Mouse (Mus musculus) thymus, adult 18-20 months (tissue): ENCODE measurements around the gene Dcp1b.
"Not testable (repeated sequence)": the region's sequence is repeated elsewhere in the genome, so short reads cannot be mapped to it uniquely, and the experiment has no call there.

ENCODE experiments used
- DNase-seq, 2 experiments: peaks; one replicate each; pipeline ENCODE4 v3.0.0; 2022; ENCODE audit warnings: mixed read lengths in 2 of 2

The Dcp1b gene

DNA sequence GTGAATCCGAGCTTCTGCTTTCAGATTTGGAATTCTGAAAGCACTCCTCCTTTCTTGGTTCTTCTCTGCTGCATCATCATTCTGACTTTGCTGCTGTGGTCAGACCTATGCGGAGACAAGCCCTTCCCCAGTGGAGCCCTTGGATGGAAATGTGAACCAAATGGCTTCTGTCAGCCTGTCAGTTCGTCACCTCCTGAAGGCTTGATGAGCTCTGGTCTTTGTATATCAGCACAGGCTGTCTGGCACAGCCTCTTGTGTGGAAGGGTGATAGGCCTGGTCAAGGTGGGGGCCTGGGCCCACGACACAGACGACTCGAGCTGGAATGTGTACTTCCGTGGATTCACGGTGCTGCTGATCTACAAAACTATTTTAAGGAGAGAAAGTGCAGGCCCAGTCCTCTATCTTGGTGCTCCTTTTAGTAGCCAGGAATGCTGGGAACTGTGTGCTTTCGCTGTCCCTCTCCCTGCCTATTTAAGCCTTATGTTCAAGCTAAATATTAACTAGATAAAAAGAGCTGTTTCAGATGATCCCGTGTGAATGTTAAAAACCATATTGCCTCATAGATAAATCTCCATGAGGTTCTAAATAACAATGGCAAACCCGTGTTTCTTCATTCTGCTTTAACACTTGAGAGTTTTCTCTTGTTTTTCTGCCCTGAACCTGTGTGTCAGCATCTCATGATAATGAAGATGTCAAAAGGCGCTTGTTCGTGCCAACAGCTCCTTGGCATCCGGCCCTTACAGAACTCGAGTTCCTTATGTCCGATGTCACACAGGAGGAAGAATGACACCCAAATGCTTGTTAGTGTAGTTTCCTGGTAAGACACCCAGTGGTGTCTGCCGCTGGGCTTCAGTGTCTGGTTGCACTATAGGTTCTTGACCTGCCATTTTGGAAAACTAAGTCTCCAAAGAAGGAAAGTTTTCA lies 21.6 kb downstream of the Dcp1b start, which contains the start of gene Cacna1c:
Gene Cacna1c, minus strand, starts transcription at position 37 of the 924 bp plus-strand sequence.
- no peak for DNase-seq

DNA sequence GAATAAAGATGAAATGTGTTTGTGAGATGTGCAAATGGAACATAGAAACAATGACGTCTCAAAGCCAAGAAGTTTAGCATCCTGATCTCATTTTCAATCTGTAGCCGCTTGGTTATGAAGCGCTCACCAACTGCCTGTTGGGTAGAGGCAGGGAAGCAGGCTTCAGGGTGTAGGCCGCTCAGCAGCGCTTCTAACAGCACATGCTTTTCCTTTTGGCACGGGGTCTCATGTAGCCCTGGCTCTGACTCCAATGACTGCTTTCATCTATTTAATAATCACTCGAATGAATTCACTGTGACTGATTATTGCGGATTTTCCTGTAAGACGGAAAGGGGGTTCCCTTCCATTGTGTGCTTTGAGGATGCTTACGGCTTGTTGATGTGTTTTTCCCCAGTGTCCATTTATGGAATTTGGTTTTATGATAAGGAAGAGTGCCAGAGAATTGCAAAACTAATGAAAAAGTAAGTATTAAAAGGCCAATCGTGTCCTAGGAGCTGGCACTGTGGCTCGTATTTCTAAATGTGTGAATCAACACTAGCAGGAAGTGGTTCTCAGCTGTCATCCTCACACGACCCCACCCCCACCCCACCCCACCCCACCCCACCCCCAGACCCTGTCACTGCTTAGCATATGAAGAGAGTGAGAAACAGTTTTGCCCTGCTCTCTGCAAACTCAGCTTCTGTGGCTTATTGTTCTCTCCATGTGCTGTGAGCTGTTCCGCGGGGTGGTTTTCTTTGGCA lies 23.7 kb downstream of the Dcp1b start:
- no peak for DNase-seq

DNA sequence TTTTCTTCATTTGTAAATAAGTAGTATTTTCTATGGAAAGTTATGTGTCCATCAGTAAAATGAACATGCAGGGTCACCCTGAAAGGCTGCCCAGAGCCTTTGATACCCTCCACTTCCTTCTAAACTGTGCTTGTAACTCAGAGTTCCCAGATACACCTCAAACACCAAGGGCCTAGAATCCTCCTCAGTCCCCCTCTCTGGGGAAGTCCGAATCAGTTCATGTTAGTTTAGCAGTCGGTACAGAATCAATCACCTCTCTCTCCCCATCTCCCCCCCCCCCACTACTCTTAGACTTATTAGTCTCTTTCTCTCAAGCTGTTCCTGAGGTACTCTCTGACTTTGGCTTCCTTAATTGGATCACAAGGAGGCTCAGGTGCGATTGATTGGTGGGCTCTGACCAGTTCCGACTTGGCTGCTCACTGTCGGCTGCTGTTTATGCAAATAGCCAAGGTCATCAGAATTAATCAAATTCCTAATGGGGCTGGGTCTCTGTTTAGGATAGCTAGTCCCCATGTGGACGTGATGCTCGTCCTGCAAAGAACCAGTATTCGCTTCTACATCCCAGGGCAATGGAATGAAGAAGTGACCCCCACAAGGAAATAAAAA lies 24.3 kb downstream of the Dcp1b start:
- no peak for DNase-seq

DNA sequence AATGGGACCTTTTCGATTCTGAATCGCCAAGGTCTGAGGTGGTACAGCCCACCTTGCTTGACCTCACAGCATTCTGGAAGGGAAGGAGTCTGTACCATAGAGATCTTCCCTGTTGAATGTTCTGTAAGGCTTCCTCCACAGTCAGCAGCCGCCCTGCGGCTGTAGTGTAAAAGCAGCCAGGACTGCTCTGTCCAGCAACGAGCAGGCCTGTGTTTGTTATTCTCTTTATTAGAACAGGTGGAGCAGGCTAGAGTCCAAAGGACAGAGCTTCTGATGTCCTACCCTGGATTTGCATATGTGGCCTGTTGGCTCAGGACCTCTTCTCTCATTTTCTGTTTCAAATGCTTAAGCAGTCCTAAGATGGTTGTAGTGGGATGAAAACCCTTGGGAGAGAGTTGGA lies 25.3 kb downstream of the Dcp1b start:
- DNase-seq: no peak

DNA sequence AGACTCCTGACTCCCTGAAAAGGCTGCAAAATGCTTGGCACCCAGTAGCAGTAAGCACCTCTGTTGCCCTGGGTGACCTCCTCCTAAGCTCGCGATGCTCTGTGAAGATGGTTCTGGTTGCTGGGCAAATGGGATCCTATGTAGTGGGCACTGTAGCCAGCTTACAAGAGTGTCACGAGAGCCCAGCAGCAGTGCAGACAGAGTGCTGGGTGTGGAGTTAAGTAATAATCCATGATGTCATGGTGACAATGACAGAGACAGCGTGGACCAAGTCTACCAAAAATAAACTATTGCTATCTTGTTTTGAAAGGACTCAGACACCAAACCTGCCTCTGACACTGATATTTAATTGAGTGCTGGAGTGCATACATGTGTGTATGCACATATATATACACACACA lies 26.5 kb downstream of the Dcp1b start:
- DNase-seq: no peak

DNA sequence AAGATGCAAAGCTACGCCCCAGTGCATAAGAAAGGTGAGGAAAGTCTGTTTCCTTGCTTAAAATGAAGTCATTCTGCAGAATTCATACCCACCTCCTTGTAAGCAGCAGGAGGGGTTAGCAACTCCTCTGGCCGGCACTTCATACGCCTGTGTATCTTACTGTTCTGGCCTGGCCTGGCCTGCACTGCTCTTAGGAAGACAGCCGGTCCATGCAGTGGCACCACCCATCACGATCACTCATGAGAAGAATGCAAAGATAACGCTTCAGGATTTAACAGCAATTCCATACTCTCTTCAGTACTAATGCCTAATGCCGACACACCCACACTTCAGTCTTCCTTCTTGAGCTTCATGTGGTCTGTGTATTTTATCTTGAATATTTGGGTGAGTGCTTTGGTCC lies 29.2 kb downstream of the Dcp1b start:
- no peak for DNase-seq

DNA sequence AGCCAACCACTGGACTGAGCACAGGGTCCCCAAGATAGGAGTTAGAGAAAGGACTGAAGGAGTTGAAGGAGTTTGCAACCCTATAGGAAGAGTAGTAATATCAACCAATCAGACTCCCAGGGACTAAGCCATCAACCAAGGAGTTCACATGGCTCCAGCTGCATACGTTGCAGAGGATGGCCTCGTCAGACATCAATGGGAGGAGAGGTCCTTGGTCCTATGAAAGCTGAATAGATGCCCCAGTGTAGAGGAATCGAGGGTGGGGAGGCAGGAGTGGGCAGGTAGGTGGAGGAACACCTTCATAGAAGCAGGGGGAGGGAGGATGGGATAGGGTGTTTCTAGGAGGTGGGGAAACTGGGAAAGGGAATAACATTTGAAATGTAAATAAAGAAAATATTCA lies 29.9 kb downstream of the Dcp1b start:
- no peak for DNase-seq

DNA sequence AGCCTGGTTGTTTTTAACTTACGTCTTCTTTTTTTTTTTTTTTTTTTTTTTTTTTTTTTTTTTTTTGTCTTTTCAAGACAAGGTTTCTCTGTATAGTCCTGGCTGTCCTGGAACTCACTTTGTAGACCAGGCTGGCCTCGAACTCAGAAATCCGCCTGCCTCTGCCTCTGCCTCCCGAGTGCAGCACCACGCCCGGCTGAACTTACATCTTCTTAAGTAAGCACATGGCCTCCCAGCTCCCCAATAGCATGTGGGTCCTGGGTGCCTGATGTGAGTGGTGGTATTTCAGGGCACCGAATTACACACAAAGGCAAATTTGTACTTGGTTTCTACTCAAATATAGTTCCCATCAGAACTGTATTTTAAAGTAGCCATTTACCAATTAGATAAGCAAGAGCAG lies 31.0 kb downstream of the Dcp1b start:
- DNase-seq: not testable (repeated sequence)

DNA sequence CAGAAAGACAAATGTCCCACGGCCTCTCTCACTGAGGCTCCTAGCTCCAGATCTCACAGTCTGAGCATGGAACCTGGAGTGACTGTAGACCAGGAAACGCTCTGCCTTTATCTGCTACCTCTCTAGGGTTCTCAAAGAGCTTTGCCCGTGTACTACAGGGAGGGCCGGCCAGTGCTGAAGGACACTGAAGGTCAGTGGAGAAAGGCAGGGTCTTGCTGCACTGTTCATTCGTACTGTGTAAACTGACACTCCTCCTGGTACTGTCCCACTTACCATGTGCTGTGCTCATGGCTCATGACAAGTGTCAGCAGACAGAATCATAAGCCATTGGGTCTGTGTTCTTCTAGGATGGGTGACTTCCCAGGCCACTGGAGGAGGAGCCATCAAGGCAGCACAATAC lies 38.3 kb downstream of the Dcp1b start:
- DNase-seq: no peak

DNA sequence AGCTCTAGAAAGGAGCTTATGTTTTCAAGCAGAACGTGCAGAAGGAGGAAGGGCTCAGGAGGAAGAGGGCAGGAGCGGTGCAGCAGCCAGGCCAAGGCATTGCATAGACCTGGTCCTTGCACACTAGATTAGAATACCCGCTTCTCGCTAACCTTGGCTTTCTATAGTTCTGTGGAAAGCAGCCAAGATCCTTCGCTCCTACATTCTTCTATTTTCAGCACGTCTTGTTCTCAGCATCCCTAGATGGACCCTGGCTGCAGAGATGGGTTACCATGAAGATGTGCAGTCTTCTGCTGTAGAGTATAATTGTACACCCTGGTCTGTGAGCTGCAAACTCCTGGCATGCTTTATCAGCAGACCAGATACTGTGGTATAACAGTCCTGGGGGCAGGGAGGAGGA lies 39.1 kb downstream of the Dcp1b start:
- no peak for DNase-seq

DNA sequence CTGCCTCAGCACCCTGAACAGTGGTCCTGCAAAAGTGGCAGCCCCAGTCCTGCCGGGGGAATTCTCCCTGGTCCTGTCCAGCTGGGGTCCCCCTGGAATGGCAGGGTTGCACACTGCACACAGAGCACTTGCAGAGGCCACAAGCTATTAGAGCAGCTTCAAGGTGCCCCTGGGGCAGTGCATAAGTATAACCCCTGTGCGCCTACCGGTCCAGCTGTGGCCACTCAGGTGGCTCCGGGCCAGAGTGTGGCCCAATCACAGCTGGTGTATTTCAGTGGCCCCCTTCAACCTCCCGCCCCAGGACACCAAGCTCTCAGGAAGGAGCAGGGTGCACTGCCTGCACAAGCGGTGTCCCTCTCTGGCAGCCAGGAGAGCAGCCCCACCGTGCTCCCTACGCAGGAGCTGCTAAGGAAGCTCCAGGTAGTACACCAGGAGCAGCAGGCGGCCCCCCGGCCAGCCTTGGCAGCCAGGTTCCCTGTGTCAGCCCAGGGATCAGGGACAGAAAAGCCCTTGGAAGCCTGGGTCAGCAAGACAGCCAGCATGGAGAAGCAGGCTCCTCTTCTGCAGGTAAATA lies 40.1 kb downstream of the Dcp1b start:
- no peak for DNase-seq

DNA sequence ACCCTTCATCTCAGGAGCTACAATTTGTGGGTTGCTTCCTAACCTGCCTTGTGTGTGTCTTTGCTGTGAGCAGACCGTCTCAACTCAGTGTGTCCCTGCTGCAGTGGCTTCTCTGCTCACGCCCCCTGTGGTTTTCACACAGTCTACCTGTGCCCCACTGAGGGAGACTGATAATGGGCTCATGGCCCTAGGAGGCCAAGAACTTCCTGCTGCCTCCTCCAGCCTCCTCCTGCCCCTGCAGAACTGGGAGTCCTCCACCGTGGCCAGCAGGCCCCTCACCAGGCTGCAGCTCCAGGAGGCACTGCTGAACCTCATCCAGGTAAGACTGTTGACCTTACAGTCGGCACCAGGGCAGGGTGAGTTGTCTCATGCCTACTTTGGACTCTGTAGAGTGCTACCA lies 42.6 kb downstream of the Dcp1b start:
- no peak for DNase-seq

DNA sequence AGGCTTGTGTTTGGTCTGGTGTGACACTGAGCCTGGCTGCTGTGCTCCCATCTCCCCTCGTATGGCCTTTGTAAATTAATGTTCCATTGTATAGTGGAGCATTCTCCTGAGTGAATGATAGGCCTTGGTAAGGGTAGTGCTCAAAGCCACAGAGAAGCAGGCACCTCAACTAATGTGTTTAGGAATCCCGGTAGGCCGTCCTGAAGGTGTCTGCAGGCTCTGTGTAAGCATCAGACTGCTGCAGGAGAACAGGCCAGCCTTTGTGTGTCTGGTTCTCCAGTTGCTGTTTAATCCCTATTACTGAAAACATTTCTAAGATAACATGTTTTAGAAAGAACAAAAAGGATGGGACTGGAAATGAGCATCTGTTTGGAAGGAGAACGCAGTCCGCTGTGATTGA lies 43.5 kb downstream of the Dcp1b start:
- no peak for DNase-seq

DNA sequence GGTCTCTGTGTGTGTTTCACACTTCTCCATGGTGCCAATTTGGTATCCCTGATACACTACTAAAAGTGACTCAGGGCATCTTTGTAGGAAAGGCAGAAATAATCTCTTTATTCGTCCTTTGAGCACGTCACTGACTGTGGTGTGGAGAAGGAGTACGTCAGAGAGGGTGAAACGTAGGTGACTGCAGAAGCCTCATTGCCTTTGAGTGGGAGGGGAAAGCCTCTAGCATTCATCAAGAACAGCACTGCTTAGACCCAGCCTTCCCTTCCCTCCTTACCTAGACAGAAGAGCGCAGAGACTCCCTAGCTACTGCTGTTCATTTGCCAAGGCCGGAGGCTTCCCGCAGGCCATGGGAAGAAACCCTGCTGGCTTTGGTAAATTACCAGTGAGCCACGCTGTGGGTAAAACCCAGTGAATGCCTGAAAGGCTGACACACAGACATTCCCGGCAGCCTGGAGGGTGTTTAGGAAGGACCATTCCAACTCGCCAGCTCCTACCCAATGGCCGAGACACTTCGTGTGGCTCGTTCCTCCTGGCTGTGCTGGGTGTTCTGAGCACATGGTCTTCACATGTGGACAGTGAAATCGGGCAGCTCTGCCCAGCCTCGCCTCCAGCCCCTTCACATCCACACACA lies 44.3 kb downstream of the Dcp1b start:
- no peak for DNase-seq

DNA sequence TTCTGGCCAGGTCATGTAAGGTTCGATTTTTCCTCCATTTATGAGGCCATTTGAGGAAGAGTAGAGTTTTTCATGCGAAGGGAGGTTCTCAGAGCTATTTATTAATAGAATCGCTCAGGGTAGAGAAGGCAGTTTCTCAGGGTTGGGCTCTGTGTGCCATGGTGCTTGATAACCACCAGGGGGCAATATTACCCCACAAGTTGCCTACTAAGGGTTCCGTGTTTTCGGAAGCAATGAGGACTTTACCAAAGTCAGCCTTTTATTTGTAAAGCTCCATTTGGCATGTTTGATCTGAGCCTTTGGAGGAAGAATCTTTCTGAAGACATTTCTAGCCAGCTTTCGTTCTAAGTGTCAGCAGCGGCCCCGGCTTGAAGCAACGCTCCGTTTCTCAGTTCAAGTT lies 45.2 kb downstream of the Dcp1b start:
- no peak for DNase-seq

DNA sequence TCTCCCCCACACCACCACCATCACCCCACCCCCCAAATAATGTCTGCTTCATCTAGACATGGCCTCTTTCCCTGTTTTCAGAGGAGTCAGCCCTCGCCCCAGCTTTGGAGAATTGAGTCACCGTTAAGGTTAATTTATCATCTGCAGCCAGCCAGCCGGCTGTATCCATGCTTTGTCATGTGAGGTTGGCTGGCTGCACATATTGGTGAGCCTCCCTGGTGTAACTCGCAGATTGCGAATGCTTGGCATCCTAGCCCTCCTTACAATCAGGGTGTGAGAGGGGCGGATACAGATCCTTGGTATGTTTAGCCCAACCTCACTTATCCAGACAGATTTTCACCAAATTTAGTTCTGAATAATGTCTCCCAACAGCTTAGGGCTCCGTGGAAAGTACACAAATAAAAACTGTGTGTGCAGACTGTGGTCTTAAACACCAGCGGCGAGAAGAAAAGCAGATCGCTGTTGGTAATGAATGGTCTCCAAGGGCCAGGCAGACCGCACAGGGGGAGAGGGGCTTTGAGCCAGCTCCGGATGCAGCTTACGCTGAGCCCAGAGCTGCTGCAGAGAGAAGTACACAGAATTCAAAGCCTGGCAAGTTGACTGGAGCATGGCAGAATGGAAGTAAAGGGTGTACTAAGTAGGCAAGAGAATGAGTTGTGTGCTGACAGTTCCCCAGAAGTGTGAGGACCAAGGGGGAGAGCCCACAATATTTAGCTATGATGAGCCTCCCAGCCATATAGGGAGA lies 49.6 kb downstream of the Dcp1b start:
- DNase-seq: no peak

DNA sequence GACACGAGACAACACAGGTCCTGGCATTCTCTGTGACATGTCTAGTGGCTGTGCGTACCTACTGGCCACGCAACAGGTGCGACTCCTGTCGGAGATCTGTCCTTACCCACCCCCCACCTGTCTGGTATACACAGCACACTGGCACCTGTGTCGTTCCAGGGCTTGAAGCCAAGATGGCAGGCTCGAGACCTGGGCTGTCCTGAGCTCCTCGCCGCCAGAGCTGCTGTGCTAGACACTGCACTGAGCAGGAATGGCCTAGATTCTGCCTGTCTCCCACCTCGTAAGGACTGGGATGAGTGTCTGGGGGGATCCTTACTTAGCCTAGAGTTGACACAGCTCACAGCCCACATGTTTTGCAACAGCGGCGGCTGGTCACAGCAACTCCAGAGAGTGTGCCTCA lies 50.2 kb downstream of the Dcp1b start:
- no peak for DNase-seq

DNA sequence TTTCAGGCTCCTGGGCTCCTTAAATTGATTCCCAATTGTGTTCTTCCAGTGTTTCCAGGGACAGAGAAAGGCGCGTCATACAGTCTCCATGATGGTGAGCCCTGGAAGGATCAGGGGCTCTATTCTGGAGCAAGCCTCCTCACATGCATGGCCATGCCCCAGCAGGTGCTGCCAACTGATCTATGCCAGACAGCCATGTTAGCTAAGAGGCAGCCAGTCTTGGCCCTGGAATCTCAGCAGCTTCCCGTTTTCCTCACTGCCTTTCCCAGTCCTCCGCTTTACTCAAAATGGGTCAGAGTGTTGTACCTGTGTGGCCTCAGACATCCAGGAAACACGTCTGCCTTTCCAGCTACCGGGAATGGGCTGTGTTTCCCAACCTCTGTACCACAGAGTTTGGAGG lies 50.7 kb downstream of the Dcp1b start:
- no peak for DNase-seq

DNA sequence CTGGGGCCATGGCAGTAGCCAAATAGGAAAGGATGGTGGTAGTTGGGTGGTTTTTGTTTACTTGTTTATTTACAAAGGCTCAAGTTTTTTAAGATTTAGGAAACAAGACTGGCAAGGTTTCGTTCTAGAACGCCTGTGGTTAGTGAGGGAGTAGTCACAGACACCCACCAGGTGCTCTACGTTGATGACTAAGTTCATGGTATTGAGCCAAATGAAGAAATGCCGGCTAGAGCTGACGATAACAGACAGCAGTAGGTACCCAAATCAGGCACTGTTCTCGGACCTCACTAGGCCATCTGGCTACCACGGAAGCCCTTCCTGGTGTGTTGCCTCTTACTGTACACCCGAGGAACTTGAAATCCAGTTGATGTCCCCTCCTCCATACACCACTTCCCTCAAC lies 51.9 kb downstream of the Dcp1b start:
- no peak for DNase-seq

DNA sequence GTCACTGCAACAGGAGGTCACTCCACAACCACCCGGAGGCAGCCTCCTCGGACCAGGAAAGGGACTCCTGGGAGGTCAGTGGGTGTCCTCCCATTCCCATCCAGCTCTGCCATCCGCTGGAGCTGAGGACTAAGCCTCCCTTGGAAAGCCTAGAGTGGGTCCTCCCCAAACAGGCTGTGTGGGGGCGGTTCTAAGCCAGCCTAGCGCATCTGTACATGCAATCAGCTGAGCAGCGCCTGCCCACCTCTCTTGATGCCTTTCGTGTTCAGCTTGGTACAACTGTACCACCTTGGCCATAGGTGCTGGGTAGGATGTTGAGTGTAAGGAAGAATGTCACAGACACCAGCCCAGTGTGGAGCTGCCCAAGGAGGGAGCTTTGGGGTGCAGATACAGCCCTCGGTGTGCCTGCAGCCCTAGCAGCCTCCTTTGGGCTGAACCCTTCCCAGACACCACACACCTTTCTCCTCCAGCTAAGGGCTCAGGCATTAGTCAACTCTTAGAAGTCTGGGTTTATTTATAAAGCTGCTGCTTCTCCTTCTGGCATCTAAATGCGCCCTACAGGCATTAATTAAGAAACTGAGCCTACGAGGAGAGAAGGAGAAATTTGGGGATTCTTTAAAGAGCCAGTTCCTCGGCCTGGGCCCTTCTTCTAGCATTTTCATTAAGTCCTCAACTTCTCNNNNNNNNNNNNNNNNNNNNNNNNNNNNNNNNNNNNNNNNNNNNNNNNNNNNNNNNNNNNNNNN lies 54.0 kb downstream of the Dcp1b start:
- DNase-seq: no peak

DNA sequence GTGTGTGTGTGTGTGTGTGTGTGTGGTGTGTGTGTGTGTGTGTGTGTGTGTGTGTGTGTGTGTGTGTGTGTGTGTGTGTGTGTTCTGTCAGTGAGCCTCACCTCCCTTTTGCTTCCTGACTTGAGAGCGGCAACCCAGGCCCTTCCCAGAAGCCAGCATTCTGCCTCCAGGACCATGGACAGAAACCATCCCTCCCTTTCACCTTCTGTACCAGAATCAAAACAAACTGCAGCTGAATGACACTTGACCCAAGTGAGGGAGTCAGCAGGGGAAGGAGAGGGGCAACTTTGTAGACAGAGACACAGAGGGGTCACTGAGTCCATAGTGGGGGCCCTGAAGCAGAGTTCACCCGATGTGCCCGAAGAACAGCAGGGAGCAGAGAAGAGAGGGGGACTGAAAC lies 58.0 kb downstream of the Dcp1b start:
- no peak for DNase-seq
